Mouse (Mus musculus) forebrain, embryonic 11.5 days (tissue): Measurements from ENCODE around the gene Ppp1r9a. TPM values are rescaled to one million over a fixed set of nuclear protein-coding genes. Genes with fewer than 3 reads are reported as not detected.
A peak's percentile ranks its signal among the peaks of the same experiment; 100 is the strongest.

Source experiments
- ATAC-seq: fragments of 200-750 bp; cut with Nextera tagmentation; replicated peaks from 2 replicates; pipeline ENCODE4 v1.8.0; 2017; ENCODE audit warnings: moderate TSS enrichment; ENCODE audit not compliant: low FRiP score
- DNase-seq: peaks from one replicate; pipeline ENCODE4 v3.0.0-alpha.2; 2017; ENCODE audit warnings: low spot score
- H3K27ac ChIP-seq: fragments of 300-500 bp; sonication (generic); 2 replicates; pipeline ENCODE4 v1.5.1; 2014; ENCODE audit warnings: low read depth, low read length
- H3K27me3 ChIP-seq: fragments of 300-500 bp; sonication (generic); 2 replicates; pipeline ENCODE4 v1.6.1; 2014; ENCODE audit warnings: mild to moderate bottlenecking, low read length, mixed read lengths; ENCODE audit not compliant: control insufficient read depth, insufficient read depth
- H3K36me3 ChIP-seq: fragments of 300-500 bp; sonication (generic); 2 replicates; pipeline ENCODE4 v1.6.1; 2014; ENCODE audit warnings: mild to moderate bottlenecking, low read length, moderate library complexity, mixed read lengths; ENCODE audit not compliant: control insufficient read depth, insufficient read depth
- H3K4me1 ChIP-seq: fragments of 300-500 bp; sonication (generic); replicated peaks from 2 replicates; pipeline ENCODE4 v1.6.1; 2014; ENCODE audit warnings: low read length, mixed read lengths; ENCODE audit not compliant: control insufficient read depth, insufficient read depth
- H3K4me2 ChIP-seq: fragments of 300-500 bp; sonication (generic); 2 replicates; pipeline ENCODE4 v1.6.1; 2014; ENCODE audit warnings: low read depth, mild to moderate bottlenecking, low read length, moderate library complexity, mixed read lengths; ENCODE audit not compliant: severe bottlenecking
- H3K4me3 ChIP-seq: fragments of 300-500 bp; sonication (generic); 2 replicates; pipeline ENCODE4 v1.5.1; 2014; ENCODE audit warnings: low read depth, low read length
- H3K9ac ChIP-seq: fragments of 300-500 bp; sonication (generic); 2 replicates; pipeline ENCODE4 v1.6.1; 2014; ENCODE audit warnings: low read length
- H3K9me3 ChIP-seq: fragments of 300-500 bp; sonication (generic); 2 replicates; pipeline ENCODE4 v1.6.1; 2016; ENCODE audit warnings: low read length, mixed read lengths; ENCODE audit not compliant: control insufficient read depth
- WGBS: fragments of 180-500 bp; shearing (Covaris S2); extraction: QIAGEN DNeasy Blood & Tissue Kit; methylation state at CpG from one replicate; pipeline ENCODE4 v1.1.7; 2014; 5-methylcytosine and 5-hydroxymethylcytosine counted together
- polyA plus RNA-seq: library from polyadenylated mRNA; unstranded; fragments of >200 nt; fragmentation: Nextera tagmentation; extraction: Ambion mirVana; gene quantifications from 2 replicates; pipeline ENCODE4 v1.2.1, GENCODE M21; 2014

The Ppp1r9a gene
- polyA plus RNA-seq, 1 experiment from 2014 or later: 29.2 TPM

DNA sequence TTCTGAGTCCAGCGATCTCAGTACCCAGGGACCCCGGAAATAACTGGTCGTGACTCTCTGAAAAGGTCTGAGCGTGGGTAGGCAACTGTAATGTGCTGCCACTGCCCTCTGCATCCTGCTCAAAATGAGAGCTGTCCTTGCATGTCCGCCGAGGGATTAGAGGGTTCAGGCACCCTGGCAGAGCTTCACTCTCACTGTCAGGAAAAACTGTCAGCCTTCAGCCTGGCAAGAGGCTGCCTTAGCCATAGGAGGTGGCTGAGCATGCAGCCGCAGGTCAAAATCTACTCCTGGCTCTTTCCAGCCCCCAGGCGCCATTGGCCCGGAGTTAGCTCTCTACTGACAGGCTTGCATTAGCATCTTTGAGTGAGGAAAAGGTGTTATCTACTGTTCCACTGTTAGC, 269.9 kb downstream of the Ppp1r9a start:
- H3K27me3 ChIP-seq: no peaks in the 10 kb centered on the region
- DNase-seq (no peak), ATAC-seq (no peak)
- H3K4me2 ChIP-seq: no peak overlapping the region
- no peak overlapping the region for H3K27ac ChIP-seq
- no peak overlapping the region for H3K4me3 ChIP-seq
- H3K36me3 ChIP-seq: no peaks in the 10 kb centered on the region
- H3K4me1 ChIP-seq: no peaks in the 10 kb centered on the region
- 80% methylated on average over 9 of the region's 9 CpGs for WGBS
- no peak overlapping the region for H3K9ac ChIP-seq
- H3K9me3 ChIP-seq: no peaks in the 10 kb centered on the region

DNA sequence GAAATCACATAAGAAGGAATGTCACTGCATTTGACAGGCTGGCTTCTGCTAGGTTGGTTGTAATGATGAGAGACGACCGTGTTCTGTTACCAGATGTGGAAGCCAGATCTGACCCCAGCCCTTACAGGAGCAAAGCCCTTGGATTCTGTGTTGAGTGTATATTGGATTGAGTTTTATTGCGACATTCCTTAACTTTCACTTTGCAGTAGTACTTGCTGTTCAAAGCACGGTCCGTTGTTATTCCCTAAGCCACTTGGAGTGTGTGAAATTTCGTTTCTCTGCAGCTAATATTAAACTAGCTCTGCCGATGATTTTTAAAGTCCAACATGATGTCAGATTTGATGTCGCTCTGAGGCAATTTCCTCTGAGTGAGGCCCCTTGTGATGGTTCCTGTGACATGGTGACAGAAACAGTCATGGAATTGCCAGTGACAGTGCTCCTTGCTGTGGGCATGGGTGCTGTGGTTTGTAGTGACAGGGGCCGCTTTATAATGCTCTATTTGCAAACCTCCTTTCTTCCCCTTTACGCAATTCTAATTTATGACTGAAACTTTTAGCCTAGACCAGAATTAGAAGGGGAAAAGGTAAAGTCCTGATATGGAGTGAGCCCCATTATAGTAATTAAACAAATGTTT, 271.6 kb downstream of the Ppp1r9a start:
- Histone ChIP-seq H3K36me3 (no peaks in the 10 kb centered on the region), H3K4me2 (no peak overlapping the region), H3K9ac (no peak overlapping the region), H3K27me3 (no peaks in the 10 kb centered on the region), H3K4me1 (no peaks in the 10 kb centered on the region; the same call in 1 of the 2 replicates), H3K27ac (no peak overlapping the region), H3K4me3 (no peak overlapping the region), H3K9me3 (no peaks in the 10 kb centered on the region)
- WGBS: 93% methylated on average over 10 of the region's 10 CpGs
- ATAC-seq: no peak
- DNase-seq: no peak

DNA sequence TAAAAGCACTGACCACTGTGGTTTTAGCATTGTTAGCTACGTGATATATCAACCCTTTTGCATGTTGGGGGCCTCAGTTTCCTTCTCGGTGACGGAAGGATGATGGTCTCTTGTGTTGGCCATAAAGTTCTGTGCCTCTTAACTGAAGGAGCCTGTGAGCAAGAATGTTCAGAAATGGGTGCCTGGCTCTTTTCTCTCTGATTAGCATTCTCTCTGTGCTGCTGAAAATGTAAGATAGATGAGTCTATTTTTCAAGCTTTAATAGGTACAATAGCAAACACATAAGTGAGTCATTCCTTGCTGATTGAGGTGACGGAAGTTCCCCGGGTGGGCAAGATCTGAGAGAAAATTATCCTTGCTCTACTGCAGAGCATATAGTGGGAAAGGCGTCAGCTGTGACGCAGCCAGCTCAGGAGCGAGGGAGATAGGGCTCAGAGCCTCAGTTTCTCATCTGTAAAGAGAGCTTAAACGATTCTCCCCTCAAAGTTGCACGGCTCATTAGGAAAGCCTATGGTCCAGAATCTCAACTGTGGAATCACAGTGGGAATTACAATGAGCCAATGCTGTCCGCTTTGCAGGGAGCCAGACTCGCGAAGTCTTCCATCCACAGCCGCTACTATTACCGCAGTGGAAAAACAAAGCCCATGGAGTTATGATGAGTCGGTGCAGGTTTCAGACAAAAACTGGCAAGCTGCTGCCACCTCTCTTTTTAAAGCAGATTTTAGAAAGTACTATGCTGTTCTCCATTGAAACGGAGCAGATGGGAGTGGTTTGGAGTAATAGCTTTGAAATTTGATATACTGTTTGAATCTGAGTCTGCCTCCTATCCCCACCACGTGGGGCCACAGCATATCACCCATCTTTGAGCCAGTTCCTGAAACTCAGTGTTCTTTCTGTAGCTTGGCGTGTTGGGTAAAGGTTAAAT, 275.5 kb downstream of the Ppp1r9a start:
- H3K9me3 ChIP-seq: no peaks in the 10 kb centered on the region
- peak overlapping the region; percentile 15; the same call in 1 of the 2 replicates for H3K4me2 ChIP-seq
- no peak overlapping the region for H3K4me3 ChIP-seq
- 52% methylated on average over 19 of the region's 19 CpGs for WGBS
- ATAC-seq (peak; percentile 63; the same call in 1 of the 2 replicates), DNase-seq (no peak)
- H3K36me3 ChIP-seq: no peaks in the 10 kb centered on the region
- no peaks in the 10 kb centered on the region for H3K27me3 ChIP-seq
- H3K9ac ChIP-seq: 0 out of 2 replicates have a peak overlapping the region, but pooled peaks have one; percentile 7
- no peaks in the 10 kb centered on the region; the same call in 1 of the 2 replicates for H3K4me1 ChIP-seq
- H3K27ac ChIP-seq: no peak overlapping the region

DNA sequence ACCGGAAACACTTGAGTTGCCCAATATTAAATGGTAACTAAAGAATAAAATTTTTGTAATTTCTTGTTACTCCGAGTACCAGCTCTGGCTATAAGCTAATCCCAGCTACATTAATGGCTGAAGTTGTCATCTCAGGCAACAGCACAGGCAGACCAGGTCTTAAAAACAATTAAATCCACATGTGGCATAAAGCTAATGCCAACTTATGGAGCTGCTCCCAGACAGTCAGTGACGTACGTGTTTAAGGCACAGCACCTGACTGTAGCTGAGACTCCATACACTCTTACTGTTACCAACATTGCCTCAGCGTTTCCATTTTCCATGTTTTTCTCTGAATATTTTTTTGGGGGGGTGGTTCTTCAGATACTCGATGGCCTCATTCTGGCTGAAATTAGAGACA, 276.5 kb downstream of the Ppp1r9a start:
- ATAC-seq (no peak), DNase-seq (no peak)
- Histone ChIP-seq H3K4me2 (no peak overlapping the region), H3K4me3 (no peak overlapping the region), H3K9ac (no peak overlapping the region), H3K27ac (no peak overlapping the region), H3K36me3 (no peaks in the 10 kb centered on the region), H3K9me3 (no peaks in the 10 kb centered on the region), H3K4me1 (no peaks in the 10 kb centered on the region; the same call in 1 of the 2 replicates), H3K27me3 (no peaks in the 10 kb centered on the region)
- WGBS: 87% methylated on average over 6 of the region's 6 CpGs

DNA sequence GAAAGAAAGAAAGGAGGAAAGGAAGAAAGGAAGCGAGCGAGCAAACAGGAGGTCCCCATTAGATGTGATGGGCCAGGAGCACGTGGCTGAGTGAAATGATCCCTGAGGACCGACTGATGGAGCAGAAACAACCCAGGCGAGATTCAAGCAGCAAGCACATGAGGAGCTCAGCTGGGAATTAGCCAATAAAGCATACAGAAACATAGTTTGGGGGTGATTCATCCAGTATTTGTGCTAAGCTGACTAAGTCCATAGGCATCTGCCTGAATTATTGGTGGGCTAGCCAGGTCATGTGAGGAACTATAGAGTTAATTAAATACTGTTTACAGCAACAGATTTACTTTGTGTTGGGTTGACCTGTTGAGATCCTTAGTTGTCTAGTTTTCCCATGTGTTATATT, 277.9 kb downstream of the Ppp1r9a start:
- Histone ChIP-seq H3K9me3 (no peaks in the 10 kb centered on the region), H3K4me1 (no peaks in the 10 kb centered on the region; the same call in 1 of the 2 replicates), H3K4me2 (no peak overlapping the region), H3K4me3 (no peak overlapping the region), H3K27ac (no peak overlapping the region), H3K36me3 (no peaks in the 10 kb centered on the region), H3K9ac (no peak overlapping the region), H3K27me3 (no peaks in the 10 kb centered on the region)
- ATAC-seq: no peak
- DNase-seq: no peak
- WGBS: 84% methylated on average over 5 of the region's 5 CpGs

DNA sequence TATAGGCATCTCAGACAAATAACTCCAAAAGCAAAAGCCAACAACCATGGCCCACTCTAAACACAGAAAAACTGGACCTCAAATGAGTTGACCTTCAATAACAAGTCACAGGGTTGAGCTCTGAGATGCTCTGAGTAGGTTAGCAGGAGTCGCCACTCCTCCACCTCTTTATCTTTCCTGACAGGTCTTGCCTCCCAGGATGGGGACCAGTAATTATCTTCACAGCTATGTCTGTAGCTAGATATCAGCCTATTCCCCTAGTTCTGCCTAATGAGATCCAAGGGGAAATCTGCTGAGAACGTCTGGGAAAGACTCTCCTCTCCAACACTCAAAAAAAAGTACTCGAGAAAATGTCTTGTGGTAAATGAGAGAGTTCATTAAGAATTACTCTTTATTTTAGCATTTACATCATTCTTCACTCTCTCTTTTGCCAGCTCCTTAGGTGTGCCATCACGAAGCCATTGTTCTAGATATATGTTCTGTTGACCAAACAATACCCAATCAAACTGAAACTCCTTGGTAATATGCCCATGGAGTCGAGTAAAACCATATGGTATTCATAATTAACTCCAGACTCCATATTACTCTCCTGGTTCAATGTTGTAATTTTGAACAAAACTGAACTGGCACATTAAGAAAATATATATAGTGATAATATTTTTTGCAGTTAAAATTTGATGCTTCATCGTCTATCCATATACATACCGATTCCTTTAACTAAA, 283.7 kb downstream of the Ppp1r9a start:
- no peak for DNase-seq
- Histone ChIP-seq H3K36me3 (no peaks in the 10 kb centered on the region), H3K4me2 (no peak overlapping the region), H3K9ac (no peak overlapping the region), H3K4me3 (no peak overlapping the region), H3K27me3 (no peaks in the 10 kb centered on the region), H3K9me3 (no peaks in the 10 kb centered on the region), H3K27ac (no peak overlapping the region), H3K4me1 (no peaks in the 10 kb centered on the region)
- 88% methylated on average over 7 of the region's 7 CpGs for WGBS
- no peak for ATAC-seq

DNA sequence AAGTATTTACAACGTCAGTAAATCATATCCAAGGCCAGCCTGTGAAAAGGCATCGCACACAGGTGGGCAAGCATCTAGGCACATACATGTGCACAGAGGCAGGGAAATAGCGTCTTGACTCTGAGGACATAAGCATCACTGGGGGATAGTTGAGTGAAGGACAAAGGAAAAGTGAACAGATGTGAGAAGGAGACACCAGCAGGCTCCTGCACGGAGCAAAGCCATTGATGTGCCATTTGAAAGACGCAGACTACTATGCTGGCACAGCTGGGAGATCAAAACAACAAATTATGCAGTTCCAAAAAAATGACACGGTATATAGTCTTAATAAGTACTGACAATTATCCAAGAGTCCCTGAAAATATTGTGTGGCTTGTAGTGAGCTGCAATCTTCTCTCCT, 284.9 kb downstream of the Ppp1r9a start:
- Histone ChIP-seq H3K4me3 (no peak overlapping the region), H3K4me1 (no peaks in the 10 kb centered on the region), H3K27me3 (no peaks in the 10 kb centered on the region), H3K9me3 (no peaks in the 10 kb centered on the region), H3K4me2 (no peak overlapping the region), H3K36me3 (no peaks in the 10 kb centered on the region), H3K9ac (no peak overlapping the region), H3K27ac (no peak overlapping the region)
- ATAC-seq (no peak), DNase-seq (no peak)
- 85% methylated on average over 6 of the region's 6 CpGs for WGBS

DNA sequence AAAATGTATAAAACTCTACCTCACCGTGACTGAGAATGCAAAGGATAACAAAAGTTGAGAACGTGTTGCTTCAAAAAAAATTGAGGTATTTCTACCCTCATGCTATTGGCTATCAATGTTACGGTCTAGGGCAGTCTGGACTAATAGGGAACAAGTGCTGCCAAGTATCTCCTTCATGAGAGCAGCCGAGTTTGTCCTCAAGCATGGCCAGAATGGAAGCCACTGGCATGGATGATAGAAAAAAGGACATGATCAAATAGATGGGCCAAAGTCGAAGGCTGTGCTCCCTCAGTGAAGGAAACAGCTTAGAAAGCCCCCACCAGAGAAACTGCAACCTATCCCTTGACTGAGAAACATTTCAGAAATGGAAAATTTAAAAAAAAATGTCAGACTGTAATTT, 285.3 kb downstream of the Ppp1r9a start:
- ATAC-seq: no peak
- no peaks in the 10 kb centered on the region for H3K9me3 ChIP-seq
- H3K9ac ChIP-seq: no peak overlapping the region
- no peaks in the 10 kb centered on the region for H3K27me3 ChIP-seq
- no peaks in the 10 kb centered on the region for H3K36me3 ChIP-seq
- no peak for DNase-seq
- 87% methylated on average over 5 of the region's 5 CpGs for WGBS
- no peak overlapping the region for H3K4me2 ChIP-seq
- H3K4me1 ChIP-seq: no peaks in the 10 kb centered on the region
- H3K27ac ChIP-seq: no peak overlapping the region
- no peak overlapping the region for H3K4me3 ChIP-seq
